Mouse (Mus musculus) heart, adult 2 months (tissue): ENCODE measurements around the gene Tex36. TPM values are rescaled to one million over a fixed set of nuclear protein-coding genes. Genes with fewer than 3 reads are reported as not detected.

Source experiments
- DNase-seq, 2 experiments: peaks; one replicate each; pipeline ENCODE4 v3.0.0; 2021
- H3K27ac ChIP-seq: fragments of 200-600 bp; 2 replicates; pipeline ENCODE4 v1.8.1; 2022
- H3K27me3 ChIP-seq: fragments of 200-500 bp; 2 replicates; pipeline ENCODE4 v1.6.1; 2012; ENCODE audit warnings: mild to moderate bottlenecking, low read length, inconsistent platforms, mixed read lengths; ENCODE audit not compliant: control insufficient read depth, insufficient read depth
- H3K36me3 ChIP-seq: fragments of 200-500 bp; 2 replicates; pipeline ENCODE4 v1.6.1; 2012; ENCODE audit warnings: low read length, inconsistent platforms; ENCODE audit not compliant: control insufficient read depth, insufficient read depth
- H3K4me1 ChIP-seq: fragments of 200-500 bp; 2 replicates; pipeline ENCODE4 v1.6.1; 2011; ENCODE audit warnings: low read length; ENCODE audit not compliant: control insufficient read depth, insufficient read depth
- H3K4me3 ChIP-seq: fragments of 200-600 bp; 2 replicates; pipeline ENCODE4 v1.8.1; 2022
- H3K79me2 ChIP-seq: fragments of 200-500 bp; replicated peaks from 2 replicates; pipeline ENCODE4 v1.6.1; 2012; ENCODE audit warnings: mild to moderate bottlenecking, inconsistent platforms, low read length, moderate library complexity, mixed read lengths; ENCODE audit not compliant: control insufficient read depth, insufficient read depth
- H3K9ac ChIP-seq: fragments of 200-500 bp; 2 replicates; pipeline ENCODE4 v1.6.1; 2012; ENCODE audit warnings: low read depth, mild to moderate bottlenecking, control low read depth, inconsistent platforms, low read length, mixed read lengths
- CTCF ChIP-seq: fragments of 200-600 bp; IDR thresholded peaks from 2 replicates; pipeline ENCODE4 v1.8.1; 2022; ENCODE audit warnings: antibody characterized with exemption, mild to moderate bottlenecking, moderate library complexity
- EP300 ChIP-seq: fragments of 200-500 bp; IDR thresholded peaks from 2 replicates; pipeline ENCODE4 v1.6.1; 2011; ENCODE audit warnings: low read depth, low read length, control low read depth; ENCODE audit not compliant: insufficient read depth
- POLR2A ChIP-seq: fragments of 200-500 bp; IDR thresholded peaks from 2 replicates; pipeline ENCODE4 v1.6.1; 2011; ENCODE audit warnings: mild to moderate bottlenecking, low read depth, low read length, control low read depth; ENCODE audit not compliant: insufficient read depth
- WGBS: fragments of 180-500 bp; shearing (Covaris S2); methylation state at CpG from one replicate; pipeline ENCODE4 v1.1.7; 2018; 5-methylcytosine and 5-hydroxymethylcytosine counted together
- intact Hi-C: fragments of 180-260 bp; cut with DNase I; formaldehyde crosslinking; loops from one replicate; pipeline ENCODE4 v1.15.1; 2025
- polyA plus RNA-seq: library from polyadenylated mRNA; depleted of rRNA; stranded (reverse); fragments of >200 nt; gene quantifications from 2 replicates; pipeline ENCODE4 v1.2.3, GENCODE M21; 2012; rRNA removed
- total RNA-seq, 2 experiments: library from RNA; stranded (reverse); gene quantifications; 2 replicates each; pipeline ENCODE4 v1.2.3; 2021

Gene Tex36
- total and polyA plus RNA-seq, 3 experiments, result not detected

GRCm38 (mm10) chr7:133545631-133546030 lies 56.3 kb downstream of the Tex36 start:
- Histone ChIP-seq H3K4me1 (no peaks in the 10 kb centered on the region), H3K4me3 (no peak overlapping the region), H3K36me3 (no peaks in the 10 kb centered on the region), H3K27ac (no peak overlapping the region), H3K79me2 (no peaks in the 10 kb centered on the region), H3K9ac (no peak overlapping the region), H3K27me3 (peaks cover 1% of the 10 kb centered on the region; the same call in 1 of the 2 replicates)
- no peak for TF ChIP-seq POLR2A
- no peak for TF ChIP-seq CTCF
- no peak for TF ChIP-seq EP300
- WGBS, result 79% methylated on average over 3 of the region's 3 CpGs
- no peak for DNase-seq
- intact Hi-C loops, result no loop called here

GRCm38 (mm10) chr7:133544966-133545365 lies 57.0 kb downstream of the Tex36 start:
- no peak overlapping the region for H3K9ac ChIP-seq
- no peak for TF ChIP-seq EP300
- TF ChIP-seq POLR2A, result no peak
- no peak for TF ChIP-seq CTCF
- H3K79me2 ChIP-seq, result no peaks in the 10 kb centered on the region
- 53% methylated on average over 2 of the region's 2 CpGs for WGBS
- DNase-seq, result no peak
- H3K36me3 ChIP-seq, result no peaks in the 10 kb centered on the region
- no peak overlapping the region for H3K4me3 ChIP-seq
- H3K27ac ChIP-seq, result no peak overlapping the region
- intact Hi-C loops, result no loop called here
- H3K4me1 ChIP-seq, result no peaks in the 10 kb centered on the region
- H3K27me3 ChIP-seq, result peaks cover 1% of the 10 kb centered on the region; the same call in 1 of the 2 replicates

- intact Hi-C loops, result no loop called here
- TF ChIP-seq CTCF, result no peak
- TF ChIP-seq EP300, result no peak
- TF ChIP-seq POLR2A, result no peak
- Histone ChIP-seq H3K79me2 (no peaks in the 10 kb centered on the region), H3K27me3 (peaks cover 1% of the 10 kb centered on the region; the same call in 1 of the 2 replicates), H3K9ac (no peak overlapping the region), H3K36me3 (no peaks in the 10 kb centered on the region), H3K4me1 (no peaks in the 10 kb centered on the region), H3K4me3 (no peak overlapping the region), H3K27ac (no peak overlapping the region)
- 92% methylated on average over 4 of the region's 4 CpGs for WGBS
- DNase-seq, result no peak
Measured at GRCm38 (mm10) chr7:133543131-133543530, 58.8 kb downstream of the Tex36 start.

GRCm38 (mm10) chr7:133537366-133537765 lies 64.6 kb downstream of the Tex36 start:
- no peaks in the 10 kb centered on the region for H3K4me1 ChIP-seq
- H3K79me2 ChIP-seq, result no peaks in the 10 kb centered on the region
- no peak for DNase-seq
- no peak overlapping the region for H3K4me3 ChIP-seq
- H3K27me3 ChIP-seq, result no peaks in the 10 kb centered on the region
- TF ChIP-seq POLR2A (no peak), EP300 (no peak), CTCF (no peak)
- WGBS, result 77% methylated on average over 4 of the region's 4 CpGs
- intact Hi-C loops, result no loop called here
- H3K36me3 ChIP-seq, result no peaks in the 10 kb centered on the region
- no peak overlapping the region for H3K27ac ChIP-seq
- H3K9ac ChIP-seq, result no peak overlapping the region

Other genes with a start within 250 kb of the Tex36 start
- 10 to 100 TPM; 10.9 to 11.9 TPM for gene Edrf1, start 35.4 kb upstream of the Tex36 start, total RNA-seq
- gene Edrf1, start 35.4 kb upstream of the Tex36 start, polyA plus RNA-seq, result 5.4 and 9.7 TPM in 2 replicates
- not detected for gene Mmp21, start 77.9 kb upstream of the Tex36 start, total RNA-seq
- gene Mmp21, start 77.9 kb upstream of the Tex36 start, polyA plus RNA-seq, result not detected in 2 replicates
- gene Bccip, start 107.2 kb upstream of the Tex36 start, total RNA-seq, result 10 to 100 TPM; 53.5 to 55.7 TPM
- 29.4 and 49.1 TPM in 2 replicates for gene Bccip, start 107.2 kb upstream of the Tex36 start, polyA plus RNA-seq
- gene Uros, start 107.9 kb upstream of the Tex36 start, total RNA-seq, result 10 to 100 TPM; 20.1 to 22.9 TPM
- 22.3 and 36.4 TPM in 2 replicates for gene Uros, start 107.9 kb upstream of the Tex36 start, polyA plus RNA-seq
- gene Fank1, start 174.7 kb upstream of the Tex36 start, total RNA-seq, result not detected
- gene Fank1, start 174.7 kb upstream of the Tex36 start, polyA plus RNA-seq, result 0.10 and 0.32 TPM in 2 replicates
- 10 to 100 TPM; 41.5 to 47.4 TPM for gene Dhx32, start 180.6 kb upstream of the Tex36 start, total RNA-seq
- 27.7 and 38.9 TPM in 2 replicates for gene Dhx32, start 180.6 kb upstream of the Tex36 start, polyA plus RNA-seq